Mouse (Mus musculus): ENCODE measurements around the gene Prkcd.

GRCm38 (mm10) chr14:30553185-30553584 lies 72.8 kb downstream of the Prkcd start:
- TF ChIP-seq CTCF (IDR thresholded peaks at IDR 0.05; ENCODE audit: low read depth, low read length): no peak
- TF ChIP-seq POLR2A (IDR thresholded peaks at IDR 0.05; ENCODE audit: borderline replicate concordance, low read depth, low read length): no peak
